Mouse (Mus musculus) intestine, embryonic 14.5 days (tissue): ENCODE measurements around the gene Atg10. TPM values are rescaled to one million over a fixed set of nuclear protein-coding genes. Genes with fewer than 3 reads are reported as not detected.

Experiments used
- ATAC-seq: fragments of 200-750 bp; cut with Nextera tagmentation; replicated peaks from 2 replicates; pipeline ENCODE4 v1.8.0; 2017; ENCODE audit warnings: low read depth, moderate number of reproducible peaks, moderate TSS enrichment, moderate library complexity; ENCODE audit not compliant: low FRiP score, low TSS enrichment
- DNase-seq: peaks from one replicate; pipeline ENCODE4 v3.0.0-alpha.2; 2018; ENCODE audit warnings: low spot score
- H3K27ac ChIP-seq: fragments of 300-500 bp; sonication (generic); 2 replicates; pipeline ENCODE4 v1.5.1; 2014; ENCODE audit warnings: low read depth, mild to moderate bottlenecking, control low read depth
- H3K27me3 ChIP-seq: fragments of 300-500 bp; sonication (generic); replicated peaks from 2 replicates; pipeline ENCODE4 v1.6.1; 2014; ENCODE audit warnings: low read length, control low read depth; ENCODE audit not compliant: control insufficient read depth, insufficient read depth
- H3K36me3 ChIP-seq: fragments of 300-500 bp; sonication (generic); 2 replicates; pipeline ENCODE4 v1.6.1; 2014; ENCODE audit warnings: low read length, control low read depth; ENCODE audit not compliant: control insufficient read depth, insufficient read depth
- H3K4me1 ChIP-seq: fragments of 300-500 bp; sonication (generic); replicated peaks from 2 replicates; pipeline ENCODE4 v1.6.1; 2014; ENCODE audit warnings: low read length, control low read depth, mixed read lengths; ENCODE audit not compliant: control insufficient read depth, insufficient read depth
- H3K4me2 ChIP-seq: fragments of 300-500 bp; sonication (generic); 2 replicates; pipeline ENCODE4 v1.6.1; 2014; ENCODE audit warnings: low read length
- H3K4me3 ChIP-seq: fragments of 300-500 bp; sonication (generic); 2 replicates; pipeline ENCODE4 v1.5.1; 2014; ENCODE audit warnings: low read depth, low read length, control low read depth, mixed read lengths
- H3K9ac ChIP-seq: fragments of 300-500 bp; sonication (generic); 2 replicates; pipeline ENCODE4 v1.6.1; 2014; ENCODE audit warnings: mild to moderate bottlenecking, low read length
- H3K9me3 ChIP-seq: fragments of 300-500 bp; sonication (generic); 2 replicates; pipeline ENCODE4 v1.6.1; 2016; ENCODE audit warnings: low read length, control low read depth; ENCODE audit not compliant: control insufficient read depth
- WGBS: fragments of 180-500 bp; shearing (Covaris S2); extraction: QIAGEN DNeasy Blood & Tissue Kit; methylation state at CpG from one replicate; pipeline ENCODE4 v1.1.7; 2014; 5-methylcytosine and 5-hydroxymethylcytosine counted together
- polyA plus RNA-seq: library from polyadenylated mRNA; unstranded; fragments of >200 nt; fragmentation: Nextera tagmentation; extraction: Ambion mirVana; gene quantifications from 2 replicates; pipeline ENCODE4 v1.2.1, GENCODE M21; 2014

The Atg10 gene
- polyA plus RNA-seq, 1 experiment from 2014 or later = 14.5 TPM

- Histone ChIP-seq H3K4me1 (peaks cover 3% of the 10 kb centered on the region; the same call in 1 of the 2 replicates), H3K4me2 (no peak overlapping the region), H3K4me3 (no peak overlapping the region), H3K9ac (no peak overlapping the region), H3K9me3 (no peaks in the 10 kb centered on the region), H3K27me3 (no peaks in the 10 kb centered on the region), H3K27ac (no peak overlapping the region), H3K36me3 (no peaks in the 10 kb centered on the region)
- WGBS = 67% methylated on average over 2 of the region's 2 CpGs
- DNase-seq (no peak), ATAC-seq (no peak)
Observed at GRCm38 (mm10) chr13:91091731-91092190, 132.0 kb downstream of the Atg10 start.

DNA sequence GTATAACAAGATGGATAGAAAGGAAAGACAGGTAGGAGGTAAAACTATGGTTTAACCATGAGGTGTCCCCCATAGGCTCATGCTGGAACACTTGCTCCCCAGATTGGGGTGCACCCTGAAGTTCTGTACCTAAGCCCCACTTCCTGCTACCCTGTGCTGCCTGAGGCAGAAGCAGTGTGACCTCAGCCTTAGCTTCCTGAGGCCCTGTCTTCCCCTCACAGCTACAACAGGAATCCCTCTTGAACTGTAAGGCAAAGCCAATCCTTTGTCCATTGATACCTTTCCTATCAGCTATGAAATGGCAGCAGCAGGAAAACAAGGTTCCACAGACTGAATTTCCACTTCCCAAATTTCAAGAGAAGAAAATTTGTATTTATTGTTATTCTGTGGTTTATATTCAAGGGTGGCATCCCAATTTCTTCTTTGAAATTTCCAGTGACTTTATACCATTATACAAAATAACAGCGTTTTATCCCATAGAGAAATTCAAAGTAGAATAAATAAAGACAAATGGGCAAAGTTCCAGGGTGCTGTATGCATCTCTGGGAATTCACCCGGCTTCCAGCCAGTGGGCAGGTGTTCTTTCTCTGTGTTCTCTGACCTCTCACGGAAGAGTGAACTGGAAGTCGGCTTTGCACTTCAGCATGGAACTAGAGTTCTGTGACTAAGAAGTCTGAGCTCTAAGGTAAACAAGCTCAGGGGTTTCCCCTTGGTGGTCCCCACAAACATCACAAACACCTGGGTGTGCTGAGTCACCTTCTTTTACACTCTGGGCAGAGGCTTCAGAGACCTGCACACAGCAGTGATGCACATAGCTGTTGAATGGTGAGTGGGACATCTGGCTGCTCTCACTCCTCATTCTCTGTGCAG, 132.7 kb downstream of the Atg10 start:
- Histone ChIP-seq H3K27ac (no peak overlapping the region), H3K4me1 (peaks cover 3% of the 10 kb centered on the region; the same call in 1 of the 2 replicates), H3K9ac (no peak overlapping the region), H3K4me2 (no peak overlapping the region), H3K9me3 (no peaks in the 10 kb centered on the region), H3K4me3 (no peak overlapping the region), H3K36me3 (no peaks in the 10 kb centered on the region), H3K27me3 (no peaks in the 10 kb centered on the region)
- DNase-seq (no peak), ATAC-seq (no peak)
- 45% methylated on average over 4 of the region's 4 CpGs for WGBS

- no peak overlapping the region for H3K9ac ChIP-seq
- no peak overlapping the region for H3K4me2 ChIP-seq
- no peaks in the 10 kb centered on the region for H3K9me3 ChIP-seq
- no peaks in the 10 kb centered on the region for H3K27me3 ChIP-seq
- no peaks in the 10 kb centered on the region for H3K36me3 ChIP-seq
- no peak for ATAC-seq
- WGBS = 88% methylated on average over 12 of the region's 12 CpGs
- no peak for DNase-seq
- H3K27ac ChIP-seq = no peak overlapping the region
- H3K4me3 ChIP-seq = no peak overlapping the region
- no peaks in the 10 kb centered on the region for H3K4me1 ChIP-seq
Observed at GRCm38 (mm10) chr13:91086361-91086900, 137.3 kb downstream of the Atg10 start.

DNA sequence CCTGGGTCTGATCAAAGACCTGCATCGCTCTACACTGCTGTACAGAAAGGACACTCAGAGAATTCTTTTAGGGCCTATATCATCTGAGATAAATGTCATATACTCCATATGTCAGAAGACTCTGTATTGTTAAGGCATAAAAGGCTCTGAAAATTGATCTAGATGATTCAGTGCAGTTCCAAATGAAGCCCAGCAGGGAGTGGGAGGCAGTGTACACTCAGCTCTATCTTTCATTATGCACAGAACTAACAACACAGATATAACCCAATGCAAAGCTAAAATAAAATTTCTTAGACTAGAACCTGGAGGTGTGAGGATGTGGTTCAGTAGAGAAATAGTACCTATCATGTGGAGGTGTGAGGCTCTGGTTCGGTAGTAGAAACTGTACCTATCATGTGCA, 151.4 kb downstream of the Atg10 start:
- Histone ChIP-seq H3K9ac (no peak overlapping the region), H3K4me3 (no peak overlapping the region), H3K27ac (no peak overlapping the region), H3K36me3 (no peaks in the 10 kb centered on the region), H3K4me1 (no peaks in the 10 kb centered on the region), H3K9me3 (no peaks in the 10 kb centered on the region), H3K4me2 (no peak overlapping the region), H3K27me3 (no peaks in the 10 kb centered on the region)
- WGBS = 94% methylated on average over 2 of the region's 2 CpGs
- ATAC-seq (no peak), DNase-seq (no peak)

DNA sequence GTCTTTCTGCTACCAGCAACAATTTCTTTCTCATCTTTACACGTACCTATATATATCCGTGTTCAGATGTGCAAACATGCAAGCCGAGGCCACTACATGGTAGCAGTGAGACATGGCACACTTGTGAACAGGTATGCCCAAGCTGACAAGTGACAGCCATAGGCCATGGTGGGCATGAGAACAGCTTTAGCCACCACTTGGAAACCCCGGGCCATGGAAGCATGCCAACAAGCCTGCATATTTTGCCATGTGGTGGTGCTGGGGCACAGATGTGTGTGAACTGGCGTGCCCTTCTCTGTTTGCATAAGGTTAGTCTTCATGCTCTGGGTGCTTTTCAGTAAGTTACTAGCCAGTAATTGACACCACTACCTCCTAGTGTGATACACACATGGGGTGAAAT, 162.9 kb downstream of the Atg10 start:
- no peak for DNase-seq
- H3K27ac ChIP-seq = no peak overlapping the region
- ATAC-seq = no peak
- no peaks in the 10 kb centered on the region for H3K9me3 ChIP-seq
- WGBS = 88% methylated on average over 5 of the region's 5 CpGs
- H3K36me3 ChIP-seq = no peaks in the 10 kb centered on the region
- no peak overlapping the region for H3K4me2 ChIP-seq
- H3K27me3 ChIP-seq = no peaks in the 10 kb centered on the region
- no peaks in the 10 kb centered on the region for H3K4me1 ChIP-seq
- no peak overlapping the region for H3K4me3 ChIP-seq
- no peak overlapping the region for H3K9ac ChIP-seq

DNA sequence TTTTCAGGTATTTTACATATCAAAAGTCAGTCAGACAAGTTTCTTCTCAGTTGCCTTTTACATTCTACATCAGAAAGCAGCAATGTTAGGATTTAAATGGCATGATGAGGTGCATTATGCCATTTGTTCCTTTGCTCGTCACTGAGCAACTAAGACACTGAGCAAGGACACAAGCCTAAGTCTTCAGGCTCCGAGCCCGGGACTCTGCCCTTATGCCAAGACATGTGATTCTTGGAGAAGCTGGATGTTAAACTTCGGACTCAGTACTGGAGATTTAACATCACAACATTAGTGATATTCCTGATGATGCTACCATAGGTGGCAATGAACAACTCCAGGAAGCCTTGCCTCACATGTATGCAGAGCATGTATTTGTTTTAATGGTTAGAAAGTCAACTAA, 175.6 kb downstream of the Atg10 start:
- no peak overlapping the region for H3K4me2 ChIP-seq
- no peaks in the 10 kb centered on the region for H3K4me1 ChIP-seq
- no peaks in the 10 kb centered on the region for H3K9me3 ChIP-seq
- H3K27ac ChIP-seq = no peak overlapping the region
- H3K9ac ChIP-seq = no peak overlapping the region
- no peaks in the 10 kb centered on the region for H3K36me3 ChIP-seq
- H3K27me3 ChIP-seq = no peaks in the 10 kb centered on the region
- 89% methylated on average over 4 of the region's 4 CpGs for WGBS
- no peak overlapping the region for H3K4me3 ChIP-seq
- DNase-seq (no peak), ATAC-seq (no peak)

GRCm38 (mm10) chr13:91046851-91047250, 176.9 kb downstream of the Atg10 start:
- no peak overlapping the region for H3K9ac ChIP-seq
- DNase-seq (no peak), ATAC-seq (no peak)
- no peaks in the 10 kb centered on the region for H3K4me1 ChIP-seq
- H3K4me2 ChIP-seq = no peak overlapping the region
- 84% methylated on average over 5 of the region's 5 CpGs for WGBS
- H3K36me3 ChIP-seq = no peaks in the 10 kb centered on the region
- no peaks in the 10 kb centered on the region for H3K27me3 ChIP-seq
- H3K4me3 ChIP-seq = no peak overlapping the region
- H3K9me3 ChIP-seq = no peaks in the 10 kb centered on the region
- H3K27ac ChIP-seq = no peak overlapping the region

DNA sequence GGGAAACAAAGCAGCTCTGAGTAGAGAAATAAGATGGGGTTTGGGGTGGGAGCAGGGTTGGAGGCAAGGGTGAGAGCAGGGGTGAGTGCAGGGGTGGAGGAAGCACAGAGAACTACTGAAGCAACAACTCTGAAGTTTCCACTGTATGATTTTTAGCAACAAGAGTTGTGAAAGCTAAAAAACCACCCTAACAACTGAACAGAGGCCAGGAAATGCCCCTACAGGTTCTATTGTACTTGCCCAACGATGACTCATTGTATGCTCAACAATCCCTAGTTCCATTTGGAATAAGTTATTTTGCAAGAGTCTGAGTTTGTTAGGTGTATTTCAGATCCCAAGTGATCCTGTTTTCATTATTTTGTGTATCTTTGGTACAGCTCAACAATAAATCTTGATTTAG, 182.5 kb downstream of the Atg10 start:
- 94% methylated on average over 1 of the region's 1 CpGs for WGBS
- peaks cover 10% of the 10 kb centered on the region; the same call in 1 of the 2 replicates for H3K4me1 ChIP-seq
- no peak overlapping the region for H3K4me3 ChIP-seq
- H3K9ac ChIP-seq = no peak overlapping the region
- H3K9me3 ChIP-seq = no peaks in the 10 kb centered on the region
- ATAC-seq (no peak), DNase-seq (no peak)
- H3K27ac ChIP-seq = no peak overlapping the region
- no peaks in the 10 kb centered on the region for H3K36me3 ChIP-seq
- H3K27me3 ChIP-seq = no peaks in the 10 kb centered on the region
- H3K4me2 ChIP-seq = no peak overlapping the region

DNA sequence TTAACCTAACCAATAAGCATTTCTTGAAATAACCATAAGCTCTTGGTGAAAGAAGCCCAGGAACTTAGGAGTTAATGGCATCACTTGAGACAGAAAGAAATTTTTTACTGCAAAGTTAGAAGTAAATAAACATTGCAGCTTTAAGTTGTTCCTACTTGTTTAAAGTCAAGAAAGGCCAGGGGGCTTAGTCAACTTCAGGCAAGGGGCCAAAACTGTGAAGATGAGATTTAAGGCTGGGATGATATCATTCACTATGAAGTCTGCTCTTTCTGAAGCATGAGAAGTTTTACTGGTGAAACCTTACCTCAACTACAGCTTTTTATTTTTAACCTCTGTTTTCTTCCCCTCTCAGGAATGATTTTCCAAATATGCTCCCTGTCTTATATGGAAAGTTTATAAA, 183.3 kb downstream of the Atg10 start:
- Histone ChIP-seq H3K27ac (no peak overlapping the region), H3K4me2 (no peak overlapping the region), H3K36me3 (no peaks in the 10 kb centered on the region), H3K27me3 (no peaks in the 10 kb centered on the region), H3K9ac (no peak overlapping the region), H3K4me1 (peaks cover 10% of the 10 kb centered on the region; the same call in 1 of the 2 replicates), H3K9me3 (no peaks in the 10 kb centered on the region), H3K4me3 (no peak overlapping the region)
- ATAC-seq (no peak), DNase-seq (no peak)
